Mouse (Mus musculus): Measurements from ENCODE around the gene Zbtb40. TPM values are rescaled to one million over a fixed set of nuclear protein-coding genes. Genes with fewer than 3 reads are reported as not detected.
A peak's percentile ranks its signal among the peaks of the same experiment; 100 is the strongest.

Zbtb40 gene
- total and polyA plus RNA-seq, 2 experiments from 2014 or later = 0.87 to 6.2 TPM

- 91% methylated on average over 5 of the region's 5 CpGs for WGBS
- no peak for DNase-seq
- Histone ChIP-seq H3K27ac (ENCODE audit: low read depth, low read length) (no peak overlapping the region), H3K27me3 (ENCODE audit: insufficient read depth, low read length) (peaks cover 12% of the 10 kb centered on the region), H3K4me1 (ENCODE audit: insufficient read depth) (peaks cover 26% of the 10 kb centered on the region), H3K36me3 (ENCODE audit: insufficient read depth) (no peaks in the 10 kb centered on the region), H3K9ac (no peak overlapping the region), H3K4me2 (ENCODE audit: low read depth) (no peak overlapping the region), H3K4me3 (ENCODE audit: low read depth, low read length) (no peak overlapping the region), H3K9me3 (ENCODE audit: low read length) (no peaks in the 10 kb centered on the region)
- no peak for TF ChIP-seq CTCF (IDR thresholded peaks at IDR 0.05; ENCODE audit: low read depth)
- no peak for ATAC-seq
Measured at GRCm38 (mm10) chr4:137046110-137046509, 2.5 kb downstream of the Zbtb40 start.

DNA sequence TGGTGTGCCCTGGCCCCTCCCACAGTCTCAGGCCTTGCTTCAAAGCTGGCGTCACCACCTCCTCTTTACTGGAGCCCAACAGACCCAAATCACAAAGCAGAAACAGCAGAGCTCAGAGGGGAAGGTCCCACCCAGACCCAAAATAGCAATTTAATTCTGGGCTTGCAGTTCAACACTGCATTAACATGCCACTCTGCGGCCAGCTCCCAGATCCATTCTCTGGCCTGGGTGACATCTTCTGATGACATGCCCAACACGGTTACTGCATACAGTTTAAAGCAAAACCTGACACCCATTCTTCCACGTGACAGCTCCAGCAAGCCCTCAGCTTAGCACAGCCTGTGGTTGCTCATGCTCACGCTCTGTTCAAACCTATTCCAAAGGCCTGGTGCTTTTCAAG is 4.1 kb downstream of the Zbtb40 start:
- ATAC-seq (peak; percentile 30), DNase-seq (peak; percentile 65)
- Histone ChIP-seq H3K36me3 (ENCODE audit: insufficient read depth) (no peaks in the 10 kb centered on the region), H3K4me2 (ENCODE audit: low read depth) (peak overlapping the region; percentile 35), H3K27me3 (ENCODE audit: insufficient read depth, low read length) (no peaks in the 10 kb centered on the region), H3K9ac (peak overlapping the region; percentile 37; the same call in 1 of the 2 replicates), H3K4me1 (ENCODE audit: insufficient read depth) (peaks cover 26% of the 10 kb centered on the region), H3K4me3 (ENCODE audit: low read depth, low read length) (no peak overlapping the region), H3K9me3 (ENCODE audit: low read length) (no peaks in the 10 kb centered on the region), H3K27ac (ENCODE audit: low read depth, low read length) (peak overlapping the region; percentile 80)
- TF ChIP-seq CTCF (IDR thresholded peaks at IDR 0.05; ENCODE audit: low read depth) = no peak; the same call in 1 of the 2 replicates
- 22% methylated on average over 5 of the region's 5 CpGs for WGBS

DNA sequence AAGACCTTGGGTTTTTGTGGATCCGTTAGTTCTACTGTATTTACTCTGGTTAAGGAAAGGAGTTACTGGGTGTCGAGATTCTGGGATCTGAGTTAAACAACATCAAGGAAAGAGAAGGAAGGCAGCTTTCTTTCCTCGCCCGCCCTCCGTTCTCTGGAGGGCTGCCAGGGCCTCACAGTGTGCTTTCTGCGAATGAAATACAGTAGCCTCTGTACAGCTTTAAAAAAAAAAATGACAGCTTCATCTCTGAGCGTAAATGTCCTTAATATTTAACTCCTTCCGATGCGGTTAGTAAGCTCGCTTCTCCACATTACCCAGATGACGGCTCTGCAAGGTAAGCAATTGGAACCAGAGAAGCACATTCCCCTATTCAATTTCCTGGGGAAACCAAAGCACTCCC is 4.8 kb downstream of the Zbtb40 start:
- no peak for ATAC-seq
- no peaks in the 10 kb centered on the region for H3K9me3 ChIP-seq (ENCODE audit: low read length)
- peak overlapping the region; percentile 35 for H3K4me2 ChIP-seq (ENCODE audit: low read depth)
- peak overlapping the region; percentile 80 for H3K27ac ChIP-seq (ENCODE audit: low read depth, low read length)
- H3K4me1 ChIP-seq (ENCODE audit: insufficient read depth) = peaks cover 26% of the 10 kb centered on the region
- no peaks in the 10 kb centered on the region for H3K36me3 ChIP-seq (ENCODE audit: insufficient read depth)
- H3K27me3 ChIP-seq (ENCODE audit: insufficient read depth, low read length) = no peaks in the 10 kb centered on the region
- 26% methylated on average over 11 of the region's 11 CpGs for WGBS
- H3K9ac ChIP-seq = peak overlapping the region; percentile 37; the same call in 1 of the 2 replicates
- DNase-seq = peak; percentile 59
- TF ChIP-seq CTCF (IDR thresholded peaks at IDR 0.05; ENCODE audit: low read depth) = no peak
- no peak overlapping the region for H3K4me3 ChIP-seq (ENCODE audit: low read depth, low read length)

- H3K27ac ChIP-seq (ENCODE audit: low read depth, low read length) = no peak overlapping the region
- no peaks in the 10 kb centered on the region for H3K9me3 ChIP-seq (ENCODE audit: low read length)
- no peak overlapping the region for H3K4me2 ChIP-seq (ENCODE audit: low read depth)
- H3K36me3 ChIP-seq (ENCODE audit: insufficient read depth) = no peaks in the 10 kb centered on the region
- DNase-seq = no peak
- TF ChIP-seq CTCF (IDR thresholded peaks at IDR 0.05; ENCODE audit: low read depth) = no peak
- WGBS = 92% methylated on average over 8 of the region's 8 CpGs
- peaks cover 22% of the 10 kb centered on the region for H3K4me1 ChIP-seq (ENCODE audit: insufficient read depth)
- H3K27me3 ChIP-seq (ENCODE audit: insufficient read depth, low read length) = no peaks in the 10 kb centered on the region
- no peak overlapping the region for H3K9ac ChIP-seq
- no peak overlapping the region for H3K4me3 ChIP-seq (ENCODE audit: low read depth, low read length)
- ATAC-seq = no peak
Measured at GRCm38 (mm10) chr4:137042039-137042438, 6.6 kb downstream of the Zbtb40 start.

- no peak overlapping the region for H3K27ac ChIP-seq (ENCODE audit: low read depth, low read length)
- H3K4me3 ChIP-seq (ENCODE audit: low read depth, low read length) = no peak overlapping the region
- 59% methylated on average over 10 of the region's 10 CpGs for WGBS
- no peaks in the 10 kb centered on the region for H3K9me3 ChIP-seq (ENCODE audit: low read length)
- TF ChIP-seq CTCF (IDR thresholded peaks at IDR 0.05; ENCODE audit: low read depth) = no peak
- no peak overlapping the region for H3K4me2 ChIP-seq (ENCODE audit: low read depth)
- ATAC-seq = no peak
- no peak overlapping the region for H3K9ac ChIP-seq
- DNase-seq = no peak
- H3K27me3 ChIP-seq (ENCODE audit: insufficient read depth, low read length) = no peaks in the 10 kb centered on the region
- peaks cover 22% of the 10 kb centered on the region for H3K4me1 ChIP-seq (ENCODE audit: insufficient read depth)
- H3K36me3 ChIP-seq (ENCODE audit: insufficient read depth) = no peaks in the 10 kb centered on the region
Measured at GRCm38 (mm10) chr4:137041161-137041621, 7.4 kb downstream of the Zbtb40 start.

DNA sequence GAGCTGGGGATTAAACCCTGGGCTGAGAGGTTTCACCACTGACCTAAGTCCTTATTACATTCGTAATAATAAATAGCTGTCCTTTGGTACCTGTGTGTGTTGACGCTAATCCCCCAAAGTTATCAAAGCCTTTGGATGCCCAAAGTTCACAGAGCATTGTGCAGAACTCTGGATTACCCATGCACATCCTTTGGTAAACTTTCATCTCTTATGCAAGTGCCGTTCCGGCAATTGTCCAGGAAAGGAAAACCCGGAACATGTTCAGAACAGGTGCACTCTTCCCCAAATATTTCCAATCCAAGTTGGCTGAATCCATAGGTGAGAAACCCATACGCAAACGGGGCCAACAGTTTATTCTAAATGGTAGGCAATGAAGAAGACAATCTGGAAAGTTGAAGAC is 9.2 kb downstream of the Zbtb40 start:
- Histone ChIP-seq H3K9ac (no peak overlapping the region), H3K9me3 (ENCODE audit: low read length) (no peaks in the 10 kb centered on the region), H3K4me2 (ENCODE audit: low read depth) (no peak overlapping the region), H3K36me3 (ENCODE audit: insufficient read depth) (no peaks in the 10 kb centered on the region), H3K27me3 (ENCODE audit: insufficient read depth, low read length) (no peaks in the 10 kb centered on the region), H3K4me1 (ENCODE audit: insufficient read depth) (peaks cover 15% of the 10 kb centered on the region), H3K27ac (ENCODE audit: low read depth, low read length) (no peak overlapping the region), H3K4me3 (ENCODE audit: low read depth, low read length) (no peak overlapping the region)
- WGBS = 96% methylated on average over 7 of the region's 7 CpGs
- ATAC-seq (no peak), DNase-seq (no peak)
- no peak for TF ChIP-seq CTCF (IDR thresholded peaks at IDR 0.05; ENCODE audit: low read depth)

GRCm38 (mm10) chr4:137038501-137038900 is 10.1 kb downstream of the Zbtb40 start:
- H3K27ac ChIP-seq (ENCODE audit: low read depth, low read length) = no peak overlapping the region
- H3K27me3 ChIP-seq (ENCODE audit: insufficient read depth, low read length) = no peaks in the 10 kb centered on the region
- no peak for DNase-seq
- H3K9me3 ChIP-seq (ENCODE audit: low read length) = no peaks in the 10 kb centered on the region
- H3K4me3 ChIP-seq (ENCODE audit: low read depth, low read length) = no peak overlapping the region
- H3K36me3 ChIP-seq (ENCODE audit: insufficient read depth) = no peaks in the 10 kb centered on the region
- 40% methylated on average over 3 of the region's 3 CpGs for WGBS
- no peak overlapping the region for H3K4me2 ChIP-seq (ENCODE audit: low read depth)
- H3K9ac ChIP-seq = no peak overlapping the region
- TF ChIP-seq CTCF (IDR thresholded peaks at IDR 0.05; ENCODE audit: low read depth) = no peak
- no peak for ATAC-seq
- H3K4me1 ChIP-seq (ENCODE audit: insufficient read depth) = peaks cover 5% of the 10 kb centered on the region; the same call in 1 of the 2 replicates

All from forebrain, postnatal 0 days (tissue).